Mouse (Mus musculus) ES-Bruce4 (cell line): ENCODE measurements at regions not wholly inside any gene's neighbourhood (a gene's known extent, or its start where the extent isn't known, plus 50 kb on each side); places are given as distances from the start of the nearest gene placed in this dataset.

ENCODE experiments used
- H3K27ac ChIP-seq: 2 replicates; pipeline ENCODE4 v1.5.1; 2012; ENCODE audit warnings: low read length, inconsistent platforms; ENCODE audit not compliant: insufficient read depth
- H3K27me3 ChIP-seq: 2 replicates; pipeline ENCODE4 v1.6.1; 2012; ENCODE audit warnings: mild to moderate bottlenecking, low read length, inconsistent platforms; ENCODE audit not compliant: control insufficient read depth, poor library complexity, insufficient read depth, severe bottlenecking
- H3K36me3 ChIP-seq: 2 replicates; pipeline ENCODE4 v1.6.1; 2012; ENCODE audit warnings: inconsistent platforms, mild to moderate bottlenecking, low read length, moderate library complexity; ENCODE audit not compliant: control insufficient read depth, poor library complexity, insufficient read depth, severe bottlenecking
- H3K4me1 ChIP-seq: one replicate; pipeline ENCODE4 v1.8.1; 2011; ENCODE audit warnings: low read length; ENCODE audit not compliant: control insufficient read depth, insufficient read depth
- H3K4me3 ChIP-seq: 2 replicates; pipeline ENCODE4 v1.5.1; 2011; ENCODE audit warnings: low read depth, mild to moderate bottlenecking, low read length
- H3K9ac ChIP-seq: 2 replicates; pipeline ENCODE4 v1.6.1; 2012; ENCODE audit warnings: low read depth, mild to moderate bottlenecking, inconsistent platforms; ENCODE audit not compliant: poor library complexity, severe bottlenecking
- H3K9me3 ChIP-seq: replicated peaks from 2 replicates; pipeline ENCODE4 v1.6.1; 2012; ENCODE audit warnings: mild to moderate bottlenecking, low read length, inconsistent platforms; ENCODE audit not compliant: control insufficient read depth, poor library complexity, insufficient read depth, severe bottlenecking
- CTCF ChIP-seq: IDR thresholded peaks from one replicate; pipeline ENCODE4 v1.8.1; 2011; ENCODE audit warnings: low read depth, low read length
- EP300 ChIP-seq: IDR thresholded peaks from 2 replicates; pipeline ENCODE4 v1.6.1; 2011; ENCODE audit warnings: low read depth, low read length; ENCODE audit not compliant: insufficient read depth
- POLR2A ChIP-seq: IDR thresholded peaks from one replicate; pipeline ENCODE4 v1.8.1; 2011; ENCODE audit warnings: low read length; ENCODE audit not compliant: insufficient read depth

- H3K27ac ChIP-seq, result no peak overlapping the region
- H3K36me3 ChIP-seq, result no peaks in the 10 kb centered on the region
- H3K9ac ChIP-seq, result no peak overlapping the region
- no peaks in the 10 kb centered on the region for H3K4me1 ChIP-seq
- no peaks in the 10 kb centered on the region for H3K27me3 ChIP-seq
- no peak overlapping the region for H3K4me3 ChIP-seq
- TF ChIP-seq CTCF (no peak), POLR2A (no peak), EP300 (no peak)
- no peaks in the 10 kb centered on the region for H3K9me3 ChIP-seq
Measured at GRCm38 (mm10) chr11:91132771-91133380, 444.5 kb downstream of the Kif2b start.

- Histone ChIP-seq H3K4me1 (no peaks in the 10 kb centered on the region), H3K36me3 (no peaks in the 10 kb centered on the region), H3K4me3 (no peak overlapping the region), H3K27me3 (no peaks in the 10 kb centered on the region), H3K9me3 (no peaks in the 10 kb centered on the region), H3K9ac (no peak overlapping the region), H3K27ac (no peak overlapping the region)
- no peak for TF ChIP-seq EP300
- TF ChIP-seq POLR2A, result no peak
Measured at GRCm38 (mm10) chr11:91131960-91132359, 443.8 kb upstream of the Tom1l1 start.

- H3K36me3 ChIP-seq, result no peaks in the 10 kb centered on the region
- H3K9ac ChIP-seq, result no peak overlapping the region
- H3K4me1 ChIP-seq, result no peaks in the 10 kb centered on the region
- H3K9me3 ChIP-seq, result no peaks in the 10 kb centered on the region
- TF ChIP-seq POLR2A (no peak), CTCF (no peak), EP300 (no peak)
- H3K27ac ChIP-seq, result no peak overlapping the region
- no peaks in the 10 kb centered on the region for H3K27me3 ChIP-seq
- H3K4me3 ChIP-seq, result no peak overlapping the region
Measured at GRCm38 (mm10) chr11:91098186-91098585, 410.0 kb upstream of the Tom1l1 start.

GRCm38 (mm10) chr11:91097552-91097951, 409.4 kb upstream of the Tom1l1 start:
- H3K27me3 ChIP-seq, result no peaks in the 10 kb centered on the region
- H3K9me3 ChIP-seq, result no peaks in the 10 kb centered on the region
- no peak overlapping the region for H3K27ac ChIP-seq
- TF ChIP-seq POLR2A (no peak), EP300 (no peak)
- H3K4me3 ChIP-seq, result no peak overlapping the region
- no peak overlapping the region for H3K9ac ChIP-seq
- H3K36me3 ChIP-seq, result no peaks in the 10 kb centered on the region
- no peaks in the 10 kb centered on the region for H3K4me1 ChIP-seq

- Histone ChIP-seq H3K36me3 (no peaks in the 10 kb centered on the region), H3K4me3 (no peak overlapping the region), H3K27ac (no peak overlapping the region), H3K9ac (no peak overlapping the region), H3K4me1 (no peaks in the 10 kb centered on the region), H3K27me3 (no peaks in the 10 kb centered on the region), H3K9me3 (no peaks in the 10 kb centered on the region)
- TF ChIP-seq POLR2A, result no peak
- no peak for TF ChIP-seq CTCF
- no peak for TF ChIP-seq EP300
Measured at GRCm38 (mm10) chr11:91096000-91096652, 408.0 kb upstream of the Tom1l1 start.

- TF ChIP-seq POLR2A (no peak), EP300 (no peak), CTCF (no peak)
- Histone ChIP-seq H3K27ac (no peak overlapping the region), H3K9ac (no peak overlapping the region)
Measured at GRCm38 (mm10) chr11:91065365-91065764, 377.2 kb upstream of the Tom1l1 start.

More at GRCm38 (mm10) chr11:91065365-91065764, 377.2 kb upstream of the Tom1l1 start:
- H3K9me3 ChIP-seq, result no peaks in the 10 kb centered on the region
- H3K36me3 ChIP-seq, result no peaks in the 10 kb centered on the region
- no peaks in the 10 kb centered on the region for H3K4me1 ChIP-seq
- H3K4me3 ChIP-seq, result no peak overlapping the region
- no peaks in the 10 kb centered on the region for H3K27me3 ChIP-seq
